Mouse (Mus musculus) liver, postnatal 0 days (tissue): ENCODE measurements at regions not wholly inside any gene's neighbourhood (a gene's known extent, or its start where the extent isn't known, plus 50 kb on each side); places are given as distances from the start of the nearest gene placed in this dataset.

Source experiments
- CTCF ChIP-seq: sonication (generic); IDR thresholded peaks from 2 replicates; pipeline ENCODE4 v1.5.1; 2016; ENCODE audit warnings: antibody characterized with exemption, low read depth
- EP300 ChIP-seq: IDR thresholded peaks from 2 replicates; pipeline ENCODE4 v1.6.1; 2016; ENCODE audit warnings: antibody characterized with exemption, low read depth, mild to moderate bottlenecking

DNA sequence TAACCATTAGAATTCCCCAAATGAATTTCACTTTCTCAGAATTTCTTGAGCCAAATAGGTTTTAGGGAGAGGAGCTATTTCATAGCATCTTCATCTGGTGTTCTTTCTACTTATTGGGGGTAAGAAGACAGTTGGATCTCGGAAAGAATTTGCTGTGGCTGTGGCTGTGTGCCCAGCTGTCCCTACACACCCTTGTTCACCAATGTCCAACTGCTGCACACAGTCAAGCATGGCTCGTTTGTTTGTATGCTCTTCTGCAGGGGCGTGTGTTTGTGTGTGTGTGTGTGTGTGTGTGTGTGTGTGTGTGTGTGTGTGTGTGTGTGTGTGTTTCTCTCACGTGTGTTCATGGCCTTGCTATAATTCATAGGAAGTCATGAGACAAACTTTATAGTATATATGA, 165.9 kb upstream of the Ncam1 start:
- TF ChIP-seq CTCF (no peak), EP300 (no peak)
